Mouse (Mus musculus) natural killer cell, adult 2 months (primary cell): ENCODE data around the gene Slitrk2.

Experiments used
- DNase-seq, 2 experiments: peaks; one replicate each; pipeline ENCODE4 v3.0.0; 2022; ENCODE audit warnings: low spot score in 2 of 2

The Slitrk2 gene

GRCm38 (mm10) chrX:66648911-66649620 lies at the start of gene Slitrk2:
TSS of gene Slitrk2 (plus strand) at chrX:66649318.
- no peak for DNase-seq

GRCm38 (mm10) chrX:66605490-66605889 lies 43.6 kb upstream of the Slitrk2 start:
- no peak for DNase-seq

- no peak for DNase-seq
These were observed 3.5 kb downstream of the Slitrk2 start for GRCm38 (mm10) chrX:66652455-66653144.

- DNase-seq: no peak
These were observed 8.2 kb downstream of the Slitrk2 start for GRCm38 (mm10) chrX:66657365-66657764.

- DNase-seq: no peak
These were observed 27.8 kb downstream of the Slitrk2 start for GRCm38 (mm10) chrX:66676959-66677358.

- DNase-seq: no peak
These were observed 29.5 kb downstream of the Slitrk2 start for GRCm38 (mm10) chrX:66678646-66679045.
